Comparison of ENCODE assay signal across 16 mouse cellular contexts in the genomic region with DNA sequence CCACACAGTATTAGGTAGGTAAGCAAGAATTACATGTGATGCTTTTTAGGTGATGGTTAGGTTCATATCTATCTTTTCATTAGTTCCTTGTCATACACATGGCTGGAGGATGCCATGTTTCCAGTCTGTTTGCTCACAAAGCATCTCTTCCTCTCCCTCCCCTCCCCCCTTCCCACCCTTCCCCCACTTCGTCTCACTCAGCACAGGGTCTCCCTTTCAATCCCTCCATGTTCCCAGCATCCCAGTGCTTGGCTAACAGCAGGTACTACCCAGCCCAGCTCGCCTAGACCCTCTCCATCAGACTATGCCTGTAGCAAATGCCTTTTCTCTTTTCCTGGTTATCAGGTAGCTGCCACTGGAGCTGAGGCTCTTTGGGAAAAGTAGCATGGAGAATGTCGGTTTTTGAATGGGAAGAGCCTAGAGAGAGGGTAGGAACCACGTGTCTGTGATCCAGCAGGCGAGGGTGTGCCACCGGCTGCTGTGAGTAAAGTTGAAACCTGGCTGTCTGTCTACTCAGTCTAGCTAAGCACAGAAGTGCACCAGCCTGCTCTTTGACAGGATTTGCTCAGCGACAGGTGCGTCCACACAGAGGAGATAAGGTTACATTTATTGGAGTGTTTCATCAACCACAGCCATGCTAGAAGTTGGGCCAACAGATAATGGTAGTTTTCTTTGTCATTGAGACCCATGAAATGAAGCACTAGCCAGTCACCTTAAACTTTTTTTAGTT.
A peak's percentile ranks its signal among the peaks of the same experiment; 100 is the strongest.
DNase-seq lines count a peak whose midpoint lies in the region; ATAC-seq and TF ChIP-seq lines count a peak whose summit lies in the region.
"Had no signal": no experiment of that assay in that cellular context is flagged by ENCODE, and none has a peak within 500 bp of the region (broad histone marks: within the 10 kb centered on the region; RNA-seq: fewer than 3 reads in every experiment).

No protein-coding gene starts in this region.

- no peak overlapping the region for H3K4me2 ChIP-seq in forebrain, embryonic 11.5 days (ENCODE audit: low read depth, low read length, severe bottlenecking)
- H3K4me2 ChIP-seq in hindbrain, embryonic 16.5 days (ENCODE audit: low read length) = no peak overlapping the region
- peak overlapping the region; percentile 35; the same call in 1 of the 2 replicates for H3K4me2 ChIP-seq in neural tube, embryonic 13.5 days

- 64% methylated on average over 8 of the region's 8 CpGs for WGBS in forebrain, embryonic 11.5 days
- WGBS in hindbrain, embryonic 16.5 days = 57% methylated on average over 8 of the region's 8 CpGs
- WGBS in neural tube, embryonic 13.5 days = 60% methylated on average over 8 of the region's 8 CpGs

- no peak overlapping the region for H3K4me3 ChIP-seq in layer of hippocampus, adult 2 months
- no peak overlapping the region for H3K4me3 ChIP-seq in forebrain, embryonic 11.5 days (ENCODE audit: low read depth, low read length)
- no peak overlapping the region for H3K4me3 ChIP-seq in hindbrain, embryonic 16.5 days (ENCODE audit: low read length)
- no peak overlapping the region for H3K4me3 ChIP-seq in neural tube, embryonic 13.5 days
- H3K4me3 ChIP-seq: erythroblast, embryonic 14.5 days; left cerebral cortex, adult 2 months had no signal

- no peaks in the 10 kb centered on the region for H3K9me3 ChIP-seq in forebrain, embryonic 11.5 days (ENCODE audit: control insufficient read depth, low read length)
- no peaks in the 10 kb centered on the region for H3K9me3 ChIP-seq in hindbrain, embryonic 16.5 days (ENCODE audit: control insufficient read depth, low read length)
- no peaks in the 10 kb centered on the region for H3K9me3 ChIP-seq in neural tube, embryonic 13.5 days

- H3K27me3 ChIP-seq in forebrain, embryonic 11.5 days (ENCODE audit: control insufficient read depth, insufficient read depth, low read length) = no peaks in the 10 kb centered on the region
- no peaks in the 10 kb centered on the region for H3K27me3 ChIP-seq in hindbrain, embryonic 16.5 days (replicated peaks; ENCODE audit: control insufficient read depth, insufficient read depth, low read length)
- no peaks in the 10 kb centered on the region for H3K27me3 ChIP-seq in neural tube, embryonic 13.5 days
- H3K27me3 ChIP-seq: Patski had no signal

- 0 out of 2 replicates have a peak, but pooled peaks have one; percentile 21 for ATAC-seq in forebrain, embryonic 11.5 days (replicated peaks; ENCODE audit: low FRiP score)
- peak; percentile 18; the same call in 1 of the 2 replicates for ATAC-seq in hindbrain, embryonic 16.5 days
- ATAC-seq in neural tube, embryonic 13.5 days (ENCODE audit: low read depth) = peak; percentile 38
- no peak for ATAC-seq in monocyte, adult 5-6 weeks (replicated peaks; ENCODE audit: insufficient number of reproducible peaks, low FRiP score, low TSS enrichment, poor library complexity, severe bottlenecking)
- ATAC-seq: Patski had no signal

- H3K27ac ChIP-seq in layer of hippocampus, adult 2 months = peak overlapping the region; percentile 11; the same call in 1 of the 2 replicates
- H3K27ac ChIP-seq in forebrain, embryonic 11.5 days (ENCODE audit: low read depth, low read length) = no peak overlapping the region
- no peak overlapping the region; the same call in 1 of the 2 replicates for H3K27ac ChIP-seq in hindbrain, embryonic 16.5 days (ENCODE audit: low read depth, low read length)
- peak overlapping the region; percentile 78 for H3K27ac ChIP-seq in neural tube, embryonic 13.5 days (replicated peaks)
- H3K27ac ChIP-seq: left cerebral cortex, adult 2 months; liver, embryonic 14.5 days had no signal

- no peak overlapping the region for H3K9ac ChIP-seq in forebrain, embryonic 11.5 days (ENCODE audit: low read length)
- H3K9ac ChIP-seq in hindbrain, embryonic 16.5 days (ENCODE audit: low read depth, low read length) = no peak overlapping the region
- no peak overlapping the region for H3K9ac ChIP-seq in neural tube, embryonic 13.5 days
- H3K9ac ChIP-seq: liver, embryonic 14.5 days had no signal

- no peak for DNase-seq in layer of hippocampus, adult 2 months (ENCODE audit: low spot score in 2 of 2)
- DNase-seq in layer of hippocampus, postnatal 14 days (ENCODE audit: low spot score in 2 of 2) = no peak
- DNase-seq in forebrain, embryonic 11.5 days (ENCODE audit: low spot score) = no peak
- no peak for DNase-seq in gastrocnemius, postnatal 36 days
- no peak for DNase-seq in lung, postnatal 14 days
- DNase-seq: adrenal gland, adult 8-10 months; gastrocnemius, postnatal 14 days; kidney, adult 9 months; lung, postnatal 4 days had no signal

- H3K4me1 ChIP-seq in forebrain, embryonic 11.5 days (replicated peaks; ENCODE audit: control insufficient read depth, insufficient read depth, low read length) = no peaks in the 10 kb centered on the region; the same call in 1 of the 2 replicates
- peaks cover 5% of the 10 kb centered on the region for H3K4me1 ChIP-seq in hindbrain, embryonic 16.5 days (ENCODE audit: control insufficient read depth, insufficient read depth, low read depth, low read length)
- peaks cover 38% of the 10 kb centered on the region for H3K4me1 ChIP-seq in neural tube, embryonic 13.5 days (replicated peaks)

- no peaks in the 10 kb centered on the region for H3K36me3 ChIP-seq in forebrain, embryonic 11.5 days (ENCODE audit: control insufficient read depth, insufficient read depth, low read length)
- H3K36me3 ChIP-seq in hindbrain, embryonic 16.5 days (ENCODE audit: control insufficient read depth, insufficient read depth, low read length) = no peaks in the 10 kb centered on the region
- no peaks in the 10 kb centered on the region for H3K36me3 ChIP-seq in neural tube, embryonic 13.5 days

- intact Hi-C loops in gastrocnemius, postnatal 36 days (cut with DNase I) = no loop called here

- no peak for TF ChIP-seq CTCF in layer of hippocampus, adult 2 months (conservative IDR thresholded peaks at IDR 0.05)

Comparison
In these comparisons a context has a peak if more than half of its experiments do, and no peak if none do; other contexts are left out.
1. H3K27ac ChIP-seq: peak in layer of hippocampus, adult 2 months (single experiment) and neural tube, embryonic 13.5 days (single experiment); none in forebrain, embryonic 11.5 days (single experiment) and hindbrain, embryonic 16.5 days (single experiment).